Mouse (Mus musculus) forebrain, embryonic 14.5 days (tissue): Measurements from ENCODE around the gene Adk. TPM values are rescaled to one million over a fixed set of nuclear protein-coding genes. Genes with fewer than 3 reads are reported as not detected.
A peak's percentile ranks its signal among the peaks of the same experiment; 100 is the strongest.

ENCODE experiments used
- ATAC-seq: fragments of 200-750 bp; cut with Nextera tagmentation; 2 replicates; pipeline ENCODE4 v1.8.0; 2017; ENCODE audit warnings: mild to moderate bottlenecking, moderate library complexity
- DNase-seq: peaks from one replicate; pipeline ENCODE4 v3.0.0-alpha.2; 2015; ENCODE audit warnings: low spot score
- H3K27ac ChIP-seq: fragments of 300-500 bp; sonication (generic); 2 replicates; pipeline ENCODE4 v1.5.1; 2014; ENCODE audit warnings: low read depth, mild to moderate bottlenecking, control low read depth, low read length, moderate library complexity
- H3K27me3 ChIP-seq: fragments of 300-500 bp; sonication (generic); replicated peaks from 2 replicates; pipeline ENCODE4 v1.6.1; 2014; ENCODE audit warnings: low read length, control low read depth, mixed read lengths; ENCODE audit not compliant: control insufficient read depth, insufficient read depth
- H3K36me3 ChIP-seq: fragments of 300-500 bp; sonication (generic); 2 replicates; pipeline ENCODE4 v1.6.1; 2014; ENCODE audit warnings: low read length, control low read depth; ENCODE audit not compliant: control insufficient read depth, insufficient read depth
- H3K4me1 ChIP-seq: fragments of 300-500 bp; sonication (generic); 2 replicates; pipeline ENCODE4 v1.6.1; 2014; ENCODE audit warnings: antibody characterized with exemption, low read length, control low read depth; ENCODE audit not compliant: control insufficient read depth, insufficient read depth
- H3K4me2 ChIP-seq: fragments of 300-500 bp; sonication (generic); 2 replicates; pipeline ENCODE4 v1.6.1; 2014; ENCODE audit warnings: mild to moderate bottlenecking, control low read depth, low read length
- H3K4me3 ChIP-seq: fragments of 300-500 bp; sonication (generic); 2 replicates; pipeline ENCODE4 v1.5.1; 2014; ENCODE audit warnings: low read depth, low read length, control low read depth
- H3K9ac ChIP-seq: fragments of 300-500 bp; sonication (generic); 2 replicates; pipeline ENCODE4 v1.6.1; 2014; ENCODE audit warnings: mild to moderate bottlenecking, low read length, control low read depth, moderate library complexity
- H3K9me3 ChIP-seq: fragments of 300-500 bp; sonication (generic); replicated peaks from 2 replicates; pipeline ENCODE4 v1.6.1; 2016; ENCODE audit warnings: low read length, control low read depth, mixed read lengths; ENCODE audit not compliant: control insufficient read depth
- WGBS: fragments of 180-500 bp; shearing (Covaris S2); extraction: QIAGEN DNeasy Blood & Tissue Kit; methylation state at CpG from one replicate; pipeline ENCODE4 v1.1.7; 2014; 5-methylcytosine and 5-hydroxymethylcytosine counted together
- polyA plus RNA-seq: library from polyadenylated mRNA; unstranded; fragments of >200 nt; fragmentation: Nextera tagmentation; extraction: Ambion mirVana; gene quantifications from 2 replicates; pipeline ENCODE4 v1.2.1, GENCODE M21; 2014

Gene Adk
- polyA plus RNA-seq, 1 experiment from 2014 or later = 79.9 TPM

DNA sequence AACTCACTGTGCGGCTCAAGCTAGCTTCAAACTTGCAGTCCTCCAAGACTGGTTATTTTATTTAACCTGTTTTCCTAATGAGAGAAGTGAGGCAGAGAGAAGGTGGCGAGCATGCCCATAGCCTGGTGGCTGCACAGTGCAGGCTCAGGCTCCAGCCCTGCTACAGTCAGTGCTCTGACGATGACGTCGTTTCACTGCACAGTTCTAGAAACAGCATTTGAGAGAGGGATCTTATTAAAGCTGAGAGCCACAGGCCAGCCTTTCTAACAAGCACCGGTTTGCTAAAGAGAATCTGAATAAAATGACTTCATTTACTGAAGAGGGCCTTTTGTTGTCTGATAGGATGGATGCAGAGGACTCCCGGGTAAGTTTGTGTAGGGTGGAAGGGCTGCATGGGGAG lies 375.0 kb downstream of the Adk start:
- Histone ChIP-seq H3K9me3 (no peaks in the 10 kb centered on the region), H3K4me1 (peaks cover 16% of the 10 kb centered on the region), H3K9ac (no peak overlapping the region), H3K4me2 (no peak overlapping the region), H3K36me3 (no peaks in the 10 kb centered on the region), H3K27me3 (no peaks in the 10 kb centered on the region), H3K4me3 (no peak overlapping the region), H3K27ac (peak overlapping the region; percentile 55; the same call in 1 of the 2 replicates)
- DNase-seq = peak; percentile 65
- WGBS = 20% methylated on average over 7 of the region's 7 CpGs
- peak; percentile 88 for ATAC-seq

- no peaks in the 10 kb centered on the region for H3K36me3 ChIP-seq
- no peak for ATAC-seq
- peaks cover 4% of the 10 kb centered on the region for H3K4me1 ChIP-seq
- DNase-seq = no peak
- WGBS = 90% methylated on average over 4 of the region's 4 CpGs
- H3K9me3 ChIP-seq = no peaks in the 10 kb centered on the region
- H3K27me3 ChIP-seq = no peaks in the 10 kb centered on the region
- H3K9ac ChIP-seq = no peak overlapping the region
- H3K4me2 ChIP-seq = no peak overlapping the region
- H3K4me3 ChIP-seq = no peak overlapping the region
- H3K27ac ChIP-seq = no peak overlapping the region
These were observed 381.0 kb downstream of the Adk start for GRCm38 (mm10) chr14:21433415-21433814.

GRCm38 (mm10) chr14:21433995-21434394 lies 381.6 kb downstream of the Adk start:
- Histone ChIP-seq H3K4me2 (no peak overlapping the region), H3K9me3 (no peaks in the 10 kb centered on the region), H3K4me1 (no peaks in the 10 kb centered on the region), H3K27me3 (no peaks in the 10 kb centered on the region), H3K9ac (no peak overlapping the region), H3K36me3 (no peaks in the 10 kb centered on the region), H3K4me3 (no peak overlapping the region), H3K27ac (no peak overlapping the region)
- 93% methylated on average over 5 of the region's 5 CpGs for WGBS
- no peak for ATAC-seq
- no peak for DNase-seq

- no peak for ATAC-seq
- no peaks in the 10 kb centered on the region for H3K4me1 ChIP-seq
- no peaks in the 10 kb centered on the region for H3K36me3 ChIP-seq
- no peaks in the 10 kb centered on the region for H3K9me3 ChIP-seq
- H3K27ac ChIP-seq = no peak overlapping the region
- 48% methylated on average over 9 of the region's 9 CpGs for WGBS
- no peak overlapping the region for H3K9ac ChIP-seq
- no peak overlapping the region for H3K4me2 ChIP-seq
- no peaks in the 10 kb centered on the region for H3K27me3 ChIP-seq
- DNase-seq = peak; percentile 20
- H3K4me3 ChIP-seq = no peak overlapping the region
These were observed 382.3 kb downstream of the Adk start for GRCm38 (mm10) chr14:21434686-21435085.

DNA sequence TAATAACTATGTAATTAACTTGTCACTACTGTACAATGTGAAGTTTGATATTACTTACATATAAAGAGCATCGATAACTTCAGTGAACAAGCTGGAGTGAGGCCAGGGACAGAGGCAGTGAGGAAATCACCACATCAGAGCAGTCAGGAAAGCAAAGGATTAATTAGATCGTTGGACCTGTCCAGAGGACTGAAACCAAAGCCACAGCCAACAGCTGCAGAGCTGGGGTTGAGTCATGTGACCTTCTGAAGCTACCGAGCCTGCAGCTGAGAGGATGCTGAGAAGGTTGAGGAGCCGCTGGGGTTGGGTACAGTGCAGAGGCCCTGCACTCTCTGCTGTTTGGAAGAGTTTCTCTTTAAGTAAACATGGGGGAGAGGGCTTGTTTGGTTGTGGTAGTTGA lies 387.4 kb downstream of the Adk start:
- DNase-seq (peak; percentile 51), ATAC-seq (peak; percentile 55)
- no peaks in the 10 kb centered on the region for H3K9me3 ChIP-seq
- H3K9ac ChIP-seq = no peak overlapping the region
- H3K4me2 ChIP-seq = no peak overlapping the region
- H3K4me3 ChIP-seq = no peak overlapping the region
- 39% methylated on average over 4 of the region's 4 CpGs for WGBS
- no peaks in the 10 kb centered on the region for H3K36me3 ChIP-seq
- H3K27ac ChIP-seq = no peak overlapping the region
- no peaks in the 10 kb centered on the region for H3K4me1 ChIP-seq
- H3K27me3 ChIP-seq = no peaks in the 10 kb centered on the region

GRCm38 (mm10) chr14:21440526-21440925 lies 388.2 kb downstream of the Adk start:
- Histone ChIP-seq H3K36me3 (no peaks in the 10 kb centered on the region), H3K4me3 (no peak overlapping the region), H3K4me1 (no peaks in the 10 kb centered on the region), H3K4me2 (no peak overlapping the region), H3K9me3 (no peaks in the 10 kb centered on the region; the same call in 1 of the 2 replicates), H3K27me3 (no peaks in the 10 kb centered on the region), H3K9ac (no peak overlapping the region), H3K27ac (no peak overlapping the region)
- WGBS = 94% methylated on average over 2 of the region's 2 CpGs
- ATAC-seq = no peak
- DNase-seq = no peak

DNA sequence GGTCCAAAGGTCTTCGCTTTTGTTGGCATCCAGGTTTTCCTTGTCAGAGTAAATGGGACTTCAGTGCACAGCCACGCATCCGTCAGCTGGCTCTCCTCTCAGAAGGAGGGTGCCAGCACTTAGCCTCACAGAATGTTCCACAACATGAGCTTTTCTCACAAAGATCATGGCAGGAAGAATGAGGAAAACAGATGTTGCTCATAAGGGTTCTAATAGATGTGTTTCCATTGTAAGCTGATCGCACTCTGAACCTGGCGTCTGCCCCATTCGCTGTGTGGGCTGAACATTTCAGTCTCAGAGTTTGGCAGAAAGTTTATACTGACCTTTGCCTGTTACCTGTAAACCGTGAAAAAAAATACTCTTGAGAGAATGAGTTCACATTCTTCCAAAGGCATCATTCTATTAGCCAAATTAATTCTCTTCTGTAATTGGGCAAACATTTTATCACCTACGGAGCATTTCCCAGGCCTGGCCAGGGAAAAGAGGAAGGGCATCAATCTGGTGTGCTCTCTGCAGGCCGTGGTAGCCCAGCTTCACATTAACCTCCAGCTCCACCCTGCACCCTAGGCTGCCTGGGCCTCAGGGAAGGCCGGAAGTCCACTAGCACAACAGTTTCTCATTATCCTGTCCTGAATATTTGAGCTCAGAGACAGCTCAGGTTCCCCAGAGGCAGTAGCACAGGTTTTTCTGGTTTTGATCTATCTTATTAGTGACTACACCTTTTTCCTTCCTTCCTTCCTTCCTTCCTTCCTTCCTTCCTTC lies 389.6 kb downstream of the Adk start:
- Histone ChIP-seq H3K27ac (no peak overlapping the region), H3K4me1 (no peaks in the 10 kb centered on the region), H3K9me3 (no peaks in the 10 kb centered on the region; the same call in 1 of the 2 replicates), H3K4me3 (no peak overlapping the region), H3K27me3 (no peaks in the 10 kb centered on the region), H3K4me2 (no peak overlapping the region), H3K36me3 (no peaks in the 10 kb centered on the region), H3K9ac (no peak overlapping the region)
- DNase-seq = no peak
- WGBS = 83% methylated on average over 10 of the region's 10 CpGs
- ATAC-seq = no peak

DNA sequence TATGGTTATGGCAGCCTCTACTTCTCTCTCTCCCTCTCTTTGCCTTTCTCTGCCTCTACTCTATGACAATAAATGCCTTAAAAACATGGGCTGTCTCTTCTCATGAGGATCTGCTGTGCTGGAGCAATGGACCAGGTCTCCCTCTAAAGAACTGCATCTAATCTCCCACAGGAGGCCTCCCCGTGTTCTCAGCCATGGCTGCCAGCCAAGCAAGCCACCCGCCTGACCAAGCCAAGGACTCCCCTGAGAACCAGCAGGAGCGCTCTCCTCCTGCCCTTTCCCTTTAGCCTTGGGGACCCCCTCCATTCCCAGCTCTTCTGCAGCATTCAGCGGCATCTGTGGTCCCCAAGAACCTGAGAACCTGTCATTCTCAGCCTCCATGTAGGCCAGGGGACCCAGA lies 400.2 kb downstream of the Adk start:
- Histone ChIP-seq H3K27ac (no peak overlapping the region), H3K27me3 (no peaks in the 10 kb centered on the region), H3K9ac (no peak overlapping the region), H3K4me3 (no peak overlapping the region), H3K4me1 (no peaks in the 10 kb centered on the region), H3K36me3 (no peaks in the 10 kb centered on the region), H3K4me2 (no peak overlapping the region), H3K9me3 (no peaks in the 10 kb centered on the region)
- no peak for DNase-seq
- 66% methylated on average over 4 of the region's 4 CpGs for WGBS
- ATAC-seq = no peak

DNA sequence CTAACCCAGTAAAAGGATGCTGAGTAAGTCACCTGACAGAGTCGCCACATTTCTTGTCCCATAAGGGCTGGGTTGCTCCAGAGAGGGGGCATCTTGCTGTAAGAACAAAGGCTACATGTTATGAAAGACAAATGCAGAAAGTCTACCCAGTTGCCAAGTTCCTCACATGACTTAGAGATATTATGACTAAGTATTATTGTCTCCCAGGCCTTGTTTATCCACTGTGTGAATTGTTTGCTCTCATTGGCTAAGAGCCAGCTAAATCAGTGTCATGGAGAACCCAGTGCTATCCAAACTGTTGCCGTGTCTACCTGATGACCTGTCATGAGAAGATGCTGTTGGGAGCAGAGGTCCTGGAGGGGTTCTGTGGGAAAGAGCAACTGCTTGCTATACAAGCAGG lies 401.5 kb downstream of the Adk start:
- no peaks in the 10 kb centered on the region for H3K36me3 ChIP-seq
- H3K27ac ChIP-seq = no peak overlapping the region
- ATAC-seq = no peak
- H3K9me3 ChIP-seq = no peaks in the 10 kb centered on the region
- whole genome bisulfite sequencing = 76% methylated on average over 2 of the region's 2 CpGs
- no peaks in the 10 kb centered on the region for H3K27me3 ChIP-seq
- no peak overlapping the region for H3K9ac ChIP-seq
- DNase-seq = no peak
- no peak overlapping the region for H3K4me3 ChIP-seq
- no peak overlapping the region for H3K4me2 ChIP-seq
- H3K4me1 ChIP-seq = no peaks in the 10 kb centered on the region
